Mouse (Mus musculus): Measurements from ENCODE around the gene Clybl. TPM values are rescaled to one million over a fixed set of nuclear protein-coding genes. Genes with fewer than 3 reads are reported as not detected.

The Clybl gene
- polyA plus RNA-seq, 1 experiment from 2014 or later = 28.8 TPM

DNA sequence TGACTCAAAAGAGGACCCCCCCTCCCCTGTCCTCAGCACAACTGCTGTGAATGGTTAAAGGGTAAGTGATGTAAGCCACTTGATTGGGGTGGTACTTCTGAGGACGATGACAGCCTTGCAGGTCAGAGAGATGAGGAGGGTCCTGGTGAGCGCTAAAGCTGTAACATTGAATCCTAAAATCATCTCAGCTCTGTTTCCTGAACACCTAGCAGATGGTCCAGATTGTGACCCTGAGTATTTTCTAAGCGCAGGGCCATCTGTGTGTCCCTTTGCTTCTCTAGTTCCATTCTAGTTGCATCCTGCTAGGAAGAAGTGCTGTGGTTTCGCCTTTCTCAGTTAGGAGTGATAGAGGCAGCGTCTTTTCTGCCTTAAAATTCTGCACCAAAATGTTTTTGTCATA is 158.6 kb downstream of the Clybl start:
- Histone ChIP-seq H3K27ac (replicated peaks) (no peak overlapping the region), H3K9ac (ENCODE audit: low read length) (no peak overlapping the region), H3K27me3 (ENCODE audit: control insufficient read depth, insufficient read depth, low read length) (no peaks in the 10 kb centered on the region), H3K36me3 (ENCODE audit: control insufficient read depth, insufficient read depth, low read length) (no peaks in the 10 kb centered on the region), H3K9me3 (ENCODE audit: control insufficient read depth, low read length) (no peaks in the 10 kb centered on the region), H3K4me3 (ENCODE audit: low read depth, low read length) (no peak overlapping the region), H3K4me1 (replicated peaks; ENCODE audit: control insufficient read depth, insufficient read depth) (no peaks in the 10 kb centered on the region), H3K4me2 (replicated peaks; ENCODE audit: low read depth) (no peak overlapping the region)
- DNase-seq (ENCODE audit: low spot score) = no peak
- no peak for ATAC-seq (ENCODE audit: low FRiP score, low TSS enrichment)
- TF ChIP-seq EP300 (optimal IDR thresholded peaks at IDR 0.05) (no peak), CTCF (IDR thresholded peaks at IDR 0.05; ENCODE audit: low read depth) (no peak)
- WGBS = 89% methylated on average over 5 of the region's 5 CpGs

DNA sequence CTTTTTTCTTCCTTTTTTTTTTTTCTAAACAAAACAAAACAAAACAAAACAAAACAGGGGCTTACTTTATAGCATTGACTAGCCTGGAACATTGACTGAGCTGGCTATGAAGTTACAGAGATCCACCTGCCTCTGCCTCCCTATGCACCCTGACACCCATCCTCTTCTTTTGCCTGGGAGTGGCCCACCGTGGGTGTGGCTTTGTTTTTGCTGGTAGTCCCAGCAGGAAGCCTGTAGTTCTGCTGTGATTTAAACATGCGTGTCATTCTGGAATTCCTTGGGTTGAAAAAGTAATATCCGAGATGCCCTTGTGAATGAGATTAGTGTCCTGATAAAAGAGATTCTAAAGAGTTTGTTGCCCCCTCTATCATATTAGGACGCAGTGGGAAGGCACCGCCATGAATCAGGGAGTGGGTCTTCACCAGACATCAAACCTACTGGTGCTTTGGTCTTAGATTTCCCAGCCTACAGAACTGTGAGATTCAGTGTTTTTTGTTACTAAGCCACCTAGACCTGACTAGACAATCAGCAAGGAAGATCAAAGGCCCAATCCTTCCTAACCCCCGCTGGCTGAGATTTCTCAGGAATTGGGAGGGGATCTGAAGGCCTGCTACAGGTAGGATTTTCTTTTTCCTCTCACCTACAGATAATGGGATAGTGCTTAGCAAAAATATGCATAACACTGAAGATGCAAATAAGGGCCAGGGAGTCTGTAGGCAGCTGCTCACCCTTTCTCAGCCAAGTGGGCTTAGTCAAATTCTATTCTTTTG is 160.3 kb downstream of the Clybl start:
- no peak for TF ChIP-seq EP300 (optimal IDR thresholded peaks at IDR 0.05)
- TF ChIP-seq CTCF (IDR thresholded peaks at IDR 0.05; ENCODE audit: low read depth) = no peak
- Histone ChIP-seq H3K4me1 (replicated peaks; ENCODE audit: control insufficient read depth, insufficient read depth) (no peaks in the 10 kb centered on the region), H3K9me3 (ENCODE audit: control insufficient read depth, low read length) (no peaks in the 10 kb centered on the region), H3K27me3 (ENCODE audit: control insufficient read depth, insufficient read depth, low read length) (no peaks in the 10 kb centered on the region), H3K36me3 (ENCODE audit: control insufficient read depth, insufficient read depth, low read length) (no peaks in the 10 kb centered on the region), H3K9ac (ENCODE audit: low read length) (no peak overlapping the region), H3K4me3 (ENCODE audit: low read depth, low read length) (no peak overlapping the region), H3K27ac (replicated peaks) (no peak overlapping the region), H3K4me2 (replicated peaks; ENCODE audit: low read depth) (no peak overlapping the region)
- WGBS = 36% methylated on average over 6 of the region's 6 CpGs
- DNase-seq (ENCODE audit: low spot score) (no peak), ATAC-seq (ENCODE audit: low FRiP score, low TSS enrichment) (no peak)

DNA sequence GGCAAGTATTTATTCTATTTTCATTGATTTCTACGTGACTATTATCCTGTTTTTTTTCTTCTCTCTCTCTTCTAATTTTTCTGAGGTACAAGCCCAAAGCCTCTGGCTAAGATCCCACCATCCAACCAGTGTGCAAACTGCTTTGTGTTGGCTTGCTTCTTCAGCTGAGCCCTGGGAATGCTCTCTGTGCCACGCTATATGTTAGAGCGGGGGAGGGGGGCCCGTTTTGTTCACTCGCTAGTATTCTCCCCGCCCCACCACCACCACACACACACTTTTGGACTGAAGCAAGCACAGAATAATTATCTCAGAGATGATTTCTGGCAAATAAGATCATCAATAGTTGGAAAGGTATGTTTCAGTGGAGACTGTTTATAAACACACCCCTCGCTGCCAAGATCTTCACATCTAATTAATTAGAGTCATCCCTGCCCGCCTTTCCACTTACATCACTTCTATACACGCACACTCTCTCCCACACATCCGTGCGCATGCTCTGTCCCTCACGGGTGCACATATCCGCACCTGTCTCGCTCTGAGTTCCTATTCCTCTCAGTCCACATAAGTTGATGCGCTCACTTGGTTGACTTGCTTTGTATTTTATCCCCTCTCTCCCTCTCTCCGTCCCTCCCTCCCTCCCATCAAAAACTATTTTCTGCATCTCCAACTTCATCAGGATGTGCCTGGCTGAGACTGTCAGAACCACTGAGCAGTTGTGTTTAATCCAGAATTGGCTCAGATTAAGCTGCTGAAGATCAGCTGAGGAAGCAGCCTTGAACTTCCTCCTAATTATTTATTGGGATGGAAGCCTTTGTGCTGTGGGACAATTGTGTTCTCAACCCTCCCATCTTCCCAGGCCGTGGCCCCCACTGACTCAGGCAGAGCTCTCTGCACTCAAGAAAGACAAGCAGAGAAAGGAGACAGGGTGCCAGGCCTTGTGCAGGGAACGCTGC is 163.0 kb downstream of the Clybl start:
- WGBS = 67% methylated on average over 18 of the region's 18 CpGs
- ATAC-seq (ENCODE audit: low FRiP score, low TSS enrichment) = no peak

DNA sequence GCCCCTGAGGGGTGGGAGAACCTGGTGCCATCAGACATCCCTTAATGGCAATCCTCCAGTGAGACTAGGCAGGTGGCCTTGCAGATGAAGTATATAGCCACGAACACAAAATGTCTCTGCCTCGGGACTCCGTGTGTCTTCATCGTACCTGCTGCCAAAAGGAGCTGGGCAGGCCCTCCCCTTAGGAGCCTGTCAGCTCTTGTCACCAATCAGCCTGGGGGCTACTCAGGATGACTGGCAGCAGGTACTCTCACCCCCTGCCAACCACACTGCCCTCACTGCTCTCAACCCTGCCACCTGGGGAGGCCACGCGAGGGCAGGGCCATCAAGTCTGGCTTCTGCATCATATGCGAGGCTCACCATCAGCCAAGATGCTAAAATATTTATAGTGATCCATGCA is 166.6 kb downstream of the Clybl start:
- WGBS = 80% methylated on average over 7 of the region's 7 CpGs
- DNase-seq (ENCODE audit: low spot score) = no peak
- no peak overlapping the region for H3K27ac ChIP-seq (replicated peaks)
- H3K36me3 ChIP-seq (ENCODE audit: control insufficient read depth, insufficient read depth, low read length) = no peaks in the 10 kb centered on the region
- no peak overlapping the region for H3K4me2 ChIP-seq (replicated peaks; ENCODE audit: low read depth)
- TF ChIP-seq EP300 (optimal IDR thresholded peaks at IDR 0.05) = no peak
- TF ChIP-seq CTCF (IDR thresholded peaks at IDR 0.05; ENCODE audit: low read depth) = no peak
- no peaks in the 10 kb centered on the region for H3K27me3 ChIP-seq (ENCODE audit: control insufficient read depth, insufficient read depth, low read length)
- no peaks in the 10 kb centered on the region for H3K9me3 ChIP-seq (ENCODE audit: control insufficient read depth, low read length)
- H3K9ac ChIP-seq (ENCODE audit: low read length) = no peak overlapping the region
- no peaks in the 10 kb centered on the region for H3K4me1 ChIP-seq (replicated peaks; ENCODE audit: control insufficient read depth, insufficient read depth)
- H3K4me3 ChIP-seq (ENCODE audit: low read depth, low read length) = no peak overlapping the region
- ATAC-seq (ENCODE audit: low FRiP score, low TSS enrichment) = no peak

More for the DNA sequence above, 163.0 kb downstream of the Clybl start:
- Histone ChIP-seq H3K9me3 (ENCODE audit: control insufficient read depth, low read length) (no peaks in the 10 kb centered on the region), H3K4me2 (replicated peaks; ENCODE audit: low read depth) (no peak overlapping the region), H3K36me3 (ENCODE audit: control insufficient read depth, insufficient read depth, low read length) (no peaks in the 10 kb centered on the region), H3K27me3 (ENCODE audit: control insufficient read depth, insufficient read depth, low read length) (no peaks in the 10 kb centered on the region), H3K4me3 (ENCODE audit: low read depth, low read length) (no peak overlapping the region), H3K9ac (ENCODE audit: low read length) (no peak overlapping the region), H3K4me1 (replicated peaks; ENCODE audit: control insufficient read depth, insufficient read depth) (no peaks in the 10 kb centered on the region), H3K27ac (replicated peaks) (no peak overlapping the region)
- TF ChIP-seq EP300 (optimal IDR thresholded peaks at IDR 0.05) (no peak), CTCF (IDR thresholded peaks at IDR 0.05; ENCODE audit: low read depth) (no peak)
- no peak for DNase-seq (ENCODE audit: low spot score)

DNA sequence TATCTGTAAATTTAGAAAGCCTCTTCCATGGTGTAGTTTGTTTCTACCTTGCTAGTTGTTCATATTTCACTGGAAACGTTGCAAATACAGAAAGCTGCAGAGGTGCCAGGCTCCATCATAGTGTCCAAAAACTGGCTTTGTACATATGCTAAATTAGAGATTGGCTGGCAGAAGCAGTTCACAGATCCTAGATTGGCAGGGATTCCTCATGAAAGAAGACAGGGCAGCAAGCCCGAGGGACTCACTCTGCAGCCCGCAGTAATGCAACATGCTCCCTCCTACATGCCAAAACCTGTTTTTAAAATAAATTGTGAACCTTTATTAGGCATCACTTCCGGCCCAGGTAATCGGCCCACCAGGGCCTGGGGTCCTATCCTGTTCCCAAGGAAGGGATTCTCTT is 167.8 kb downstream of the Clybl start:
- no peak overlapping the region for H3K4me3 ChIP-seq (ENCODE audit: low read depth, low read length)
- TF ChIP-seq EP300 (optimal IDR thresholded peaks at IDR 0.05) = no peak
- TF ChIP-seq CTCF (IDR thresholded peaks at IDR 0.05; ENCODE audit: low read depth) = no peak
- H3K27me3 ChIP-seq (ENCODE audit: control insufficient read depth, insufficient read depth, low read length) = no peaks in the 10 kb centered on the region
- H3K36me3 ChIP-seq (ENCODE audit: control insufficient read depth, insufficient read depth, low read length) = no peaks in the 10 kb centered on the region
- no peaks in the 10 kb centered on the region for H3K4me1 ChIP-seq (replicated peaks; ENCODE audit: control insufficient read depth, insufficient read depth)
- no peak overlapping the region for H3K27ac ChIP-seq (replicated peaks)
- H3K4me2 ChIP-seq (replicated peaks; ENCODE audit: low read depth) = no peak overlapping the region
- H3K9me3 ChIP-seq (ENCODE audit: control insufficient read depth, low read length) = no peaks in the 10 kb centered on the region
- DNase-seq (ENCODE audit: low spot score) = no peak
- no peak overlapping the region for H3K9ac ChIP-seq (ENCODE audit: low read length)
- WGBS = 84% methylated on average over 5 of the region's 5 CpGs
- ATAC-seq (ENCODE audit: low FRiP score, low TSS enrichment) = no peak

Data from stomach, postnatal 0 days (tissue).